ENCODE assay signal across 8 mouse cellular contexts in the genomic region with DNA sequence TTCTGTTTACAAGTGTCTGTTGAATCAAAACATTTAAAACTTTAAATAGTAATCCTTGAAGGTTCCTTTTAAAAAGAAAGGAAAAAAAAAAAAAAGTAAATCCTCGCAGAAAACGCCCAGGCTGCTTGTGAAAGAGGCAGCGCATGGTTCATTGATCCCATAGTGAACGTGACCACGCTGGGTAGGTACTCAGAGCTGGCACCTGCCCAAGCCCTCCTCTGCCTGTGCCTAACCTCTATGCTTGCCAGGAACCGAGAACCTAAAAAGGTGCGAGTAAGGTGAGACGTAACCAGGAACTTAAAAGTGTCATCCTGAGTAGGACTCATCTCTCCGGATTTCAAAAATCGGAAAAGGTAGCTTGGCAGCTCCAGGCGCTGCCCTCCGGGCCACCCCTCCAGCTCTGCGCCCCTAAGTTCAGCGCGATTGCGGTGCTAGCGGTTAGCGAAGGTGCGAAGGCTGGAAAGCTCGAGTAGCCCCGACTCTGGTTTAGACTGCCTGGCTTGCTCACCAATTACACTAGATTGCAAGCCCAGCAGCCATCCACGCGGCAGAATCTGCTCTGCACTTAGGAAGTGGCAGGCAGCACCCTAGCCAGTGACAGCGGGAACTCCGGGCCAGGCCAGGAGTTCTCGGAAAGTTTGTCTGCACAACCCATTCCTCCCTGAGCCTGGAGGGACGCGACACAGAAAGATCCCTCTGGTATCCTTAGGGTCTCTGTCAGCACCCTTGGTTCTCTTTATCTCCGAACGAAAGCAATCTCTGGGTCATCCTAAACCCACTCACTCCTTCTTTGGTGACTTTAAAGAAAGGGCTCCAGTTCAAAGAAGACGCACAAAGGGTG. TPM values are rescaled to one million over a fixed set of nuclear protein-coding genes. Genes with fewer than 3 reads are reported as not detected.
DNase-seq lines count a peak whose midpoint lies in the region; ATAC-seq and TF ChIP-seq lines count a peak whose summit lies in the region.

No protein-coding gene starts in this region.

- peak overlapping the region; percentile 94 for H3K4me2 ChIP-seq in heart, embryonic 13.5 days
- peak overlapping the region; percentile 58 for H3K4me2 ChIP-seq in kidney, embryonic 15.5 days

- no peak for TF ChIP-seq CTCF in olfactory bulb, adult 2 months (IDR thresholded peaks at IDR 0.05; ENCODE audit: insufficient read depth, low read depth, low read length)

- peaks cover 20% of the 10 kb centered on the region for H3K4me1 ChIP-seq in heart, embryonic 13.5 days
- peaks cover 28% of the 10 kb centered on the region for H3K4me1 ChIP-seq in kidney, embryonic 15.5 days
- peaks cover 15% of the 10 kb centered on the region for H3K4me1 ChIP-seq in olfactory bulb, adult 2 months (ENCODE audit: control insufficient read depth, insufficient read depth, low read length)

- H3K27me3 ChIP-seq in heart, embryonic 13.5 days (replicated peaks): peaks cover 84% of the 10 kb centered on the region
- peaks cover 88% of the 10 kb centered on the region for H3K27me3 ChIP-seq in kidney, embryonic 15.5 days

- H3K36me3 ChIP-seq in heart, embryonic 13.5 days: no peaks in the 10 kb centered on the region
- H3K36me3 ChIP-seq in kidney, embryonic 15.5 days: no peaks in the 10 kb centered on the region

- peak; percentile 25 for DNase-seq in ovary, postnatal 10 days (ENCODE audit: low spot score)
- DNase-seq in ovary, adult 18-20 months (ENCODE audit: low spot score): no peak
- DNase-seq in brain, adult 2 months (ENCODE audit: low read depth, low spot score): peak; percentile 11
- peak; percentile 42 for DNase-seq in lung, postnatal 10 days
- DNase-seq in c-Kit-positive CD71-positive TER-119-positive erythroid progenitor cells, embryonic 14.5 days (ENCODE audit: low spot score): no peak

- TF ChIP-seq POLR2A in olfactory bulb, adult 2 months (IDR thresholded peaks at IDR 0.05; ENCODE audit: insufficient read depth, low read depth, low read length): no peak

- 2% methylated on average over 31 of the region's 31 CpGs for WGBS in heart, embryonic 13.5 days
- 2% methylated on average over 31 of the region's 31 CpGs for WGBS in kidney, embryonic 15.5 days
- 5% methylated on average over 31 of the region's 31 CpGs for WGBS in olfactory bulb, adult 2 months

- H3K4me3 ChIP-seq in heart, embryonic 13.5 days: peak overlapping the region; percentile 40
- peak overlapping the region; percentile 33 for H3K4me3 ChIP-seq in kidney, embryonic 15.5 days (replicated peaks)
- H3K4me3 ChIP-seq in olfactory bulb, adult 2 months (ENCODE audit: insufficient read depth, low read depth, low read length): peak overlapping the region; percentile 10; the same call in 1 of the 2 replicates

- no peaks in the 10 kb centered on the region for H3K9me3 ChIP-seq in heart, embryonic 13.5 days
- H3K9me3 ChIP-seq in kidney, embryonic 15.5 days (replicated peaks): no peaks in the 10 kb centered on the region

- H3K9ac ChIP-seq in heart, embryonic 13.5 days: peak overlapping the region; percentile 41
- H3K9ac ChIP-seq in kidney, embryonic 15.5 days: 0 out of 2 replicates have a peak overlapping the region, but pooled peaks have one; percentile 12

- no peak for ATAC-seq in heart, embryonic 13.5 days (ENCODE audit: extremely low read depth, insufficient number of reproducible peaks, low FRiP score, low TSS enrichment)
- 0 out of 2 replicates have a peak, but pooled peaks have one; percentile 10 for ATAC-seq in kidney, embryonic 15.5 days (replicated peaks; ENCODE audit: low FRiP score)

- no peak overlapping the region for H3K27ac ChIP-seq in heart, embryonic 13.5 days (replicated peaks)
- H3K27ac ChIP-seq in kidney, embryonic 15.5 days: no peak overlapping the region
- H3K27ac ChIP-seq in olfactory bulb, adult 2 months (ENCODE audit: insufficient read depth, low read depth, low read length): no peak overlapping the region

RNA-seq across cellular contexts. Expression of gene Prdm1, which starts 1.3 kb away (rescaled TPM):
- polyA plus RNA-seq in heart, embryonic 13.5 days (2015; fragmentation: Nextera tagmentation; extraction: Ambion mirVana): 0.34 and 0.67 TPM in 2 replicates
- polyA plus RNA-seq in kidney, embryonic 15.5 days (2015; fragmentation: Nextera tagmentation; extraction: Ambion mirVana): 2.2 and 2.7 TPM in 2 replicates
- not detected in 2 replicates for polyA plus RNA-seq in olfactory bulb, adult 2 months (2012; ENCODE audit: insufficient read depth, insufficient read length, low replicate concordance, missing spikeins)

Comparison
In these comparisons a context has a peak if more than half of its experiments do, and no peak if none do; other contexts are left out.
1. DNase-seq: peak in ovary, postnatal 10 days (single experiment), brain, adult 2 months (single experiment) and lung, postnatal 10 days (single experiment); none in ovary, adult 18-20 months (single experiment) and c-Kit-positive CD71-positive TER-119-positive erythroid progenitor cells, embryonic 14.5 days (single experiment).
2. Peak in every context shown above with its lines, with median percentiles within 50 percentile points of each other: H3K4me3 ChIP-seq.